Mouse (Mus musculus): ENCODE measurements around the gene Kidins220. TPM values are rescaled to one million over a fixed set of nuclear protein-coding genes. Genes with fewer than 3 reads are reported as not detected.

Gene Kidins220
- polyA plus RNA-seq, 1 experiment from 2014 or later = 46.4 TPM

DNA sequence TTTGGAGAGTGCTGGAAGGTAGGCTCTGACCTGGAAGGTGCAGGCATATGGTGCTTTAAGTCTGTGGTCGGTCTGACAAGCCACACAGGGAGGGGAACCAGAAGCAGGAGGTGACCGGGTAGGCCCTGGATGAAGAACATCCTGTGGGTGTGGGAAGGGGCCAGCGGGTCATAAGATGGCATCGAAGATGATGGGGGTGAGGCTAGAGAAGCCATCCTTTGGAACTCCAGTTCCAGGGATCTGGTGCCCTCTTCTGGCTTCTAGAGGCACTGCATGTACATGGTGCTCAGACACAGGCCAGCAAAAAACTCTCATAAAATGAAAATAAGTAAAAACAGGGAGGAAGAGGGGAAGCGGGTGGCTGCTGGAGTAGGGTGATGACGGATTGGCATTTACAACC, 22.6 kb upstream of the Kidins220 start:
- H3K9me3 ChIP-seq (replicated peaks; ENCODE audit: control insufficient read depth, low read length) = no peaks in the 10 kb centered on the region
- no peak overlapping the region for H3K4me3 ChIP-seq (ENCODE audit: low read depth, low read length)
- ATAC-seq (replicated peaks; ENCODE audit: insufficient number of reproducible peaks, low FRiP score, low TSS enrichment) = no peak
- H3K36me3 ChIP-seq (ENCODE audit: control insufficient read depth, insufficient read depth, low read length) = 0 out of 2 replicates have a peak, but pooled peaks cover 7% of the 10 kb centered on the region
- H3K4me1 ChIP-seq (ENCODE audit: control insufficient read depth, insufficient read depth, low read length) = no peaks in the 10 kb centered on the region
- no peak overlapping the region for H3K4me2 ChIP-seq
- H3K27ac ChIP-seq (ENCODE audit: low read depth, low read length) = no peak overlapping the region
- 59% methylated on average over 6 of the region's 6 CpGs for WGBS (ENCODE audit: insufficient replicate concordance)
- no peaks in the 10 kb centered on the region for H3K27me3 ChIP-seq (ENCODE audit: control insufficient read depth, insufficient read depth, low read length)
- H3K9ac ChIP-seq (ENCODE audit: low read depth, low read length) = no peak overlapping the region

- ATAC-seq (replicated peaks; ENCODE audit: insufficient number of reproducible peaks, low FRiP score, low TSS enrichment) = no peak
- H3K9me3 ChIP-seq (replicated peaks; ENCODE audit: control insufficient read depth, low read length) = no peaks in the 10 kb centered on the region
- WGBS (ENCODE audit: insufficient replicate concordance) = 41% methylated on average over 9 of the region's 9 CpGs
- H3K9ac ChIP-seq (ENCODE audit: low read depth, low read length) = no peak overlapping the region
- H3K27me3 ChIP-seq (ENCODE audit: control insufficient read depth, insufficient read depth, low read length) = no peaks in the 10 kb centered on the region
- H3K4me2 ChIP-seq = no peak overlapping the region
- H3K4me1 ChIP-seq (ENCODE audit: control insufficient read depth, insufficient read depth, low read length) = no peaks in the 10 kb centered on the region
- no peak overlapping the region for H3K27ac ChIP-seq (ENCODE audit: low read depth, low read length)
- no peak overlapping the region for H3K4me3 ChIP-seq (ENCODE audit: low read depth, low read length)
- H3K36me3 ChIP-seq (ENCODE audit: control insufficient read depth, insufficient read depth, low read length) = 0 out of 2 replicates have a peak, but pooled peaks cover 7% of the 10 kb centered on the region
Measured at GRCm38 (mm10) chr12:24955137-24955536, 19.6 kb upstream of the Kidins220 start.

DNA sequence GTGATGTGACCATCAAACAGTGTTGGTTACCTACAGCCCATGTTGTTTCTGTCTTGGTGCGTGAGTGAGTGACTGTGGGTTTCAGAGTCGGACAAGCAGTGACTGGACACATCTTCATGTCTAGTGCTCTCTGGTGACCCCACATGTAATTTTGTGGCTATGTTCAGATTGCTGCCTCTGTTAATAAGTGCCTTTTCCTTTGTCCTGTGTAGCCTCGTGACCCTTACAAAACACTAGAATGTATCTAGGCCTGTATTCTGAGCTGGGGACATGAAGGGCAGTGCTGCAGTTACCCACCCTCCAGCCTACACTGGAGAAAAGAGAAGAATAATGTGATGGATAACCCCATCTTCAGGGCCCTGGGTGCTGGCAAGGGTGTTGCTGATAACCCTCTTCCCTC, 16.2 kb upstream of the Kidins220 start:
- H3K4me1 ChIP-seq (ENCODE audit: control insufficient read depth, insufficient read depth, low read length) = peaks cover 5% of the 10 kb centered on the region; the same call in 1 of the 2 replicates
- WGBS (ENCODE audit: insufficient replicate concordance) = 86% methylated on average over 3 of the region's 3 CpGs
- no peaks in the 10 kb centered on the region for H3K27me3 ChIP-seq (ENCODE audit: control insufficient read depth, insufficient read depth, low read length)
- no peak overlapping the region for H3K4me3 ChIP-seq (ENCODE audit: low read depth, low read length)
- no peaks in the 10 kb centered on the region for H3K36me3 ChIP-seq (ENCODE audit: control insufficient read depth, insufficient read depth, low read length)
- no peaks in the 10 kb centered on the region for H3K9me3 ChIP-seq (replicated peaks; ENCODE audit: control insufficient read depth, low read length)
- H3K9ac ChIP-seq (ENCODE audit: low read depth, low read length) = no peak overlapping the region
- no peak for ATAC-seq (replicated peaks; ENCODE audit: insufficient number of reproducible peaks, low FRiP score, low TSS enrichment)
- no peak overlapping the region for H3K4me2 ChIP-seq
- no peak overlapping the region for H3K27ac ChIP-seq (ENCODE audit: low read depth, low read length)

GRCm38 (mm10) chr12:24961821-24962220, 12.9 kb upstream of the Kidins220 start:
- Histone ChIP-seq H3K27me3 (ENCODE audit: control insufficient read depth, insufficient read depth, low read length) (no peaks in the 10 kb centered on the region), H3K9me3 (replicated peaks; ENCODE audit: control insufficient read depth, low read length) (no peaks in the 10 kb centered on the region), H3K4me2 (no peak overlapping the region), H3K9ac (ENCODE audit: low read depth, low read length) (no peak overlapping the region), H3K36me3 (ENCODE audit: control insufficient read depth, insufficient read depth, low read length) (no peaks in the 10 kb centered on the region), H3K27ac (ENCODE audit: low read depth, low read length) (no peak overlapping the region), H3K4me1 (ENCODE audit: control insufficient read depth, insufficient read depth, low read length) (peaks cover 5% of the 10 kb centered on the region; the same call in 1 of the 2 replicates), H3K4me3 (ENCODE audit: low read depth, low read length) (no peak overlapping the region)
- WGBS (ENCODE audit: insufficient replicate concordance) = 87% methylated on average over 7 of the region's 7 CpGs
- no peak for ATAC-seq (replicated peaks; ENCODE audit: insufficient number of reproducible peaks, low FRiP score, low TSS enrichment)

DNA sequence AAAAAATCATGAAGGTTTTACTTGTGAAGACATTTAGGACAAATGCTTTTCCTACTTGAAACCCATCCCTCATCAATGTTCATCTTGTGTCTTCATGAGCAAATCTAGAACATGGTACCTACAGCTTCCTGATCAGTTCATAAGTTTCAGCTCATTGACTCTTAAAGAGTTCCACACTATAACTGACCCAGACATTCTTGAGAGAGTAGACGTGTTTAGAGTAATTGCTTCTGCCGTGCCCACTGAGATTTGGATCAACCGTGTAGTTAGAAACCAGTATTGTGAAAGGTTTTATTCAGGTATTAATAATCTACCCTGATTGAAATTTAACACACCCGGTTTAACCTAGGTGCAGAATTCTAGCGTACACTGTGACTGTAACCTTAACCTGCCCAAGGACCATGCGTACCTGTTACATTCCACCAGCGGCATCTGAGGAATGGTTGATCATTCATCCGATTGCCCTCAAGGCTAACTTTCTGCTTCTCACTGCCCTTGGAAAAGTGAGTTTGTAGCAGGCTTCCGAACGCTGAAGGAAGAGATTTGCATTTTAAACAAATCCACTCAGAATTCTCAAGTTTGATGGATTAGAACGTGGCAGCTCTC, 12.3 kb upstream of the Kidins220 start:
- no peak for ATAC-seq (replicated peaks; ENCODE audit: insufficient number of reproducible peaks, low FRiP score, low TSS enrichment)
- Histone ChIP-seq H3K4me1 (ENCODE audit: control insufficient read depth, insufficient read depth, low read length) (peaks cover 5% of the 10 kb centered on the region; the same call in 1 of the 2 replicates), H3K9ac (ENCODE audit: low read depth, low read length) (no peak overlapping the region), H3K9me3 (replicated peaks; ENCODE audit: control insufficient read depth, low read length) (no peaks in the 10 kb centered on the region), H3K36me3 (ENCODE audit: control insufficient read depth, insufficient read depth, low read length) (no peaks in the 10 kb centered on the region), H3K4me3 (ENCODE audit: low read depth, low read length) (no peak overlapping the region), H3K4me2 (no peak overlapping the region), H3K27ac (ENCODE audit: low read depth, low read length) (no peak overlapping the region), H3K27me3 (ENCODE audit: control insufficient read depth, insufficient read depth, low read length) (no peaks in the 10 kb centered on the region)
- 85% methylated on average over 11 of the region's 11 CpGs for WGBS (ENCODE audit: insufficient replicate concordance)

- no peaks in the 10 kb centered on the region for H3K27me3 ChIP-seq (ENCODE audit: control insufficient read depth, insufficient read depth, low read length)
- H3K27ac ChIP-seq (ENCODE audit: low read depth, low read length) = peak overlapping the region; percentile 58
- 37% methylated on average over 13 of the region's 13 CpGs for WGBS (ENCODE audit: insufficient replicate concordance)
- peak overlapping the region; percentile 44; the same call in 1 of the 2 replicates for H3K9ac ChIP-seq (ENCODE audit: low read depth, low read length)
- ATAC-seq (replicated peaks; ENCODE audit: insufficient number of reproducible peaks, low FRiP score, low TSS enrichment) = no peak
- peak overlapping the region; percentile 18; the same call in 1 of the 2 replicates for H3K4me3 ChIP-seq (ENCODE audit: low read depth, low read length)
- H3K36me3 ChIP-seq (ENCODE audit: control insufficient read depth, insufficient read depth, low read length) = no peaks in the 10 kb centered on the region
- H3K4me2 ChIP-seq = peak overlapping the region; percentile 43
- peaks cover 5% of the 10 kb centered on the region; the same call in 1 of the 2 replicates for H3K4me1 ChIP-seq (ENCODE audit: control insufficient read depth, insufficient read depth, low read length)
- H3K9me3 ChIP-seq (replicated peaks; ENCODE audit: control insufficient read depth, low read length) = no peaks in the 10 kb centered on the region
Measured at GRCm38 (mm10) chr12:24963393-24964022, 11.2 kb upstream of the Kidins220 start.

GRCm38 (mm10) chr12:24965406-24965805, 9.3 kb upstream of the Kidins220 start:
- Histone ChIP-seq H3K4me2 (no peak overlapping the region), H3K9me3 (replicated peaks; ENCODE audit: control insufficient read depth, low read length) (no peaks in the 10 kb centered on the region), H3K4me1 (ENCODE audit: control insufficient read depth, insufficient read depth, low read length) (peaks cover 5% of the 10 kb centered on the region; the same call in 1 of the 2 replicates), H3K9ac (ENCODE audit: low read depth, low read length) (no peak overlapping the region), H3K27ac (ENCODE audit: low read depth, low read length) (no peak overlapping the region), H3K27me3 (ENCODE audit: control insufficient read depth, insufficient read depth, low read length) (no peaks in the 10 kb centered on the region), H3K4me3 (ENCODE audit: low read depth, low read length) (no peak overlapping the region), H3K36me3 (ENCODE audit: control insufficient read depth, insufficient read depth, low read length) (no peaks in the 10 kb centered on the region)
- ATAC-seq (replicated peaks; ENCODE audit: insufficient number of reproducible peaks, low FRiP score, low TSS enrichment) = no peak
- WGBS (ENCODE audit: insufficient replicate concordance) = 87% methylated on average over 6 of the region's 6 CpGs

- WGBS (ENCODE audit: insufficient replicate concordance) = 85% methylated on average over 2 of the region's 2 CpGs
- peaks cover 5% of the 10 kb centered on the region; the same call in 1 of the 2 replicates for H3K4me1 ChIP-seq (ENCODE audit: control insufficient read depth, insufficient read depth, low read length)
- no peaks in the 10 kb centered on the region for H3K9me3 ChIP-seq (replicated peaks; ENCODE audit: control insufficient read depth, low read length)
- no peaks in the 10 kb centered on the region for H3K27me3 ChIP-seq (ENCODE audit: control insufficient read depth, insufficient read depth, low read length)
- no peak overlapping the region for H3K9ac ChIP-seq (ENCODE audit: low read depth, low read length)
- H3K27ac ChIP-seq (ENCODE audit: low read depth, low read length) = no peak overlapping the region
- H3K36me3 ChIP-seq (ENCODE audit: control insufficient read depth, insufficient read depth, low read length) = no peaks in the 10 kb centered on the region
- ATAC-seq (replicated peaks; ENCODE audit: insufficient number of reproducible peaks, low FRiP score, low TSS enrichment) = no peak
- H3K4me3 ChIP-seq (ENCODE audit: low read depth, low read length) = no peak overlapping the region
- H3K4me2 ChIP-seq = no peak overlapping the region
Measured at GRCm38 (mm10) chr12:24966046-24966445, 8.7 kb upstream of the Kidins220 start.

All from heart, embryonic 11.5 days (tissue).